Mouse (Mus musculus): Measurements from ENCODE around the gene Skap2.

Gene Skap2

GRCm38 (mm10) chr6:51894717-51895116, 117.6 kb downstream of the Skap2 start:
- no peak for DNase-seq (ENCODE audit: low read depth, low spot score)

- no peak for DNase-seq (ENCODE audit: low read depth, low spot score)
Measured at GRCm38 (mm10) chr6:51890356-51890755, 122.0 kb downstream of the Skap2 start.

- no peak for DNase-seq (ENCODE audit: low read depth, low spot score)
Measured at GRCm38 (mm10) chr6:51889824-51890223, 122.5 kb downstream of the Skap2 start.

- no peak for DNase-seq (ENCODE audit: low read depth, low spot score)
Measured at GRCm38 (mm10) chr6:51886902-51887431, 125.4 kb downstream of the Skap2 start.

GRCm38 (mm10) chr6:51882880-51883274, 129.5 kb downstream of the Skap2 start:
- peak; percentile 63 for DNase-seq (ENCODE audit: low read depth, low spot score)

GRCm38 (mm10) chr6:51882266-51882879, 130.0 kb downstream of the Skap2 start:
- DNase-seq (ENCODE audit: low read depth, low spot score): no peak

GRCm38 (mm10) chr6:51881181-51881968, 131.0 kb downstream of the Skap2 start:
- DNase-seq (ENCODE audit: low read depth, low spot score): no peak

GRCm38 (mm10) chr6:51880778-51881177, 131.6 kb downstream of the Skap2 start:
- DNase-seq (ENCODE audit: low read depth, low spot score): no peak

GRCm38 (mm10) chr6:51878551-51878950, 133.8 kb downstream of the Skap2 start:
- DNase-seq (ENCODE audit: low read depth, low spot score): no peak

- DNase-seq (ENCODE audit: low read depth, low spot score): no peak
Measured at GRCm38 (mm10) chr6:51876841-51877553, 135.4 kb downstream of the Skap2 start.

- DNase-seq (ENCODE audit: low read depth, low spot score): no peak
Measured at GRCm38 (mm10) chr6:51875884-51876626, 136.3 kb downstream of the Skap2 start.

- no peak for DNase-seq (ENCODE audit: low read depth, low spot score)
Measured at GRCm38 (mm10) chr6:51874035-51874434, 138.3 kb downstream of the Skap2 start.

- DNase-seq (ENCODE audit: low read depth, low spot score): no peak
Measured at GRCm38 (mm10) chr6:51871135-51871534, 141.2 kb downstream of the Skap2 start.

- DNase-seq (ENCODE audit: low read depth, low spot score): no peak
Measured at GRCm38 (mm10) chr6:51870294-51870693, 142.1 kb downstream of the Skap2 start.

- DNase-seq (ENCODE audit: low read depth, low spot score): no peak
Measured at GRCm38 (mm10) chr6:51866596-51866995, 145.8 kb downstream of the Skap2 start.

- no peak for DNase-seq (ENCODE audit: low read depth, low spot score)
Measured at GRCm38 (mm10) chr6:51863508-51863907, 148.8 kb downstream of the Skap2 start.

- no peak for DNase-seq (ENCODE audit: low read depth, low spot score)
Measured at GRCm38 (mm10) chr6:51860300-51860699, 152.0 kb downstream of the Skap2 start.

- peak; percentile 92 for DNase-seq (ENCODE audit: low read depth, low spot score)
Measured at GRCm38 (mm10) chr6:51857821-51858220, 154.5 kb downstream of the Skap2 start.

GRCm38 (mm10) chr6:51853291-51853690, 159.1 kb downstream of the Skap2 start:
- no peak for DNase-seq (ENCODE audit: low read depth, low spot score)

GRCm38 (mm10) chr6:51852643-51853042, 159.7 kb downstream of the Skap2 start:
- no peak for DNase-seq (ENCODE audit: low read depth, low spot score)

GRCm38 (mm10) chr6:51851544-51851943, 160.8 kb downstream of the Skap2 start:
- no peak for DNase-seq (ENCODE audit: low read depth, low spot score)

Data from brain, embryonic 18.5 days (tissue).